Mouse (Mus musculus) adipocyte (in vitro differentiated cells): ENCODE results near the gene Irs1.

ENCODE experiments used
- DNase-seq: peaks from one replicate; pipeline ENCODE4 v3.0.0-alpha.2; 2016; ENCODE audit warnings: low spot score

The Irs1 gene

DNA sequence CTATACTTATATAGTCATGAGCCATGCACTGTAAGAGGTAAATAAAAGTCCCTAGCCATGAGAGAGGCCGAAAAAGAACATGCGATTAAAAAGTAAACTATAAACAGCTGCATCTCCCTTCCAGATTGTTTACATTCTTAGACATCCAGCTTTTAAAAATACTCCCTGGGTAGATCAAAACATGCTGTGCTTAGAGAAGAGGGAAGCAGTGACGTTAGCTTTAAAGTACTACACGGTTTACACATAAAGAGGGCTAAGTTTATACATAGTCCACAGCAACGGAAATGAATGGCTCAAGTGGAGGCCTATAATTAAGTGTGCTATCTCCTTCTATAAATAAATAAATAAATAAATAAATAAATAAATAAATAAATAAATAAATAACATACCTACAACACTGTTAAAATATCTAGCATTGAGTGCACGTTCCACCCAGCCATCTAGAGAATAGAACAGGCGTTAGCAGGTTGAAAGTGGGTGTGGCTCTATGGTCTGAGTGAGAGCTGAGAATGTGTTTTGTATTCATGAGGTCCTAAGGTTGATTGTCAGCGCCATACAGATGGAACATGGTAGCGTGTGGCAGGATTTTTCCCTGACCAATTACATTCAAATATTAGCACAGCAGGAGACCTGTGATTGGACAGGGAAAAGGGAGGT is 37.3 kb downstream of the Irs1 start:
- DNase-seq: no peak

DNA sequence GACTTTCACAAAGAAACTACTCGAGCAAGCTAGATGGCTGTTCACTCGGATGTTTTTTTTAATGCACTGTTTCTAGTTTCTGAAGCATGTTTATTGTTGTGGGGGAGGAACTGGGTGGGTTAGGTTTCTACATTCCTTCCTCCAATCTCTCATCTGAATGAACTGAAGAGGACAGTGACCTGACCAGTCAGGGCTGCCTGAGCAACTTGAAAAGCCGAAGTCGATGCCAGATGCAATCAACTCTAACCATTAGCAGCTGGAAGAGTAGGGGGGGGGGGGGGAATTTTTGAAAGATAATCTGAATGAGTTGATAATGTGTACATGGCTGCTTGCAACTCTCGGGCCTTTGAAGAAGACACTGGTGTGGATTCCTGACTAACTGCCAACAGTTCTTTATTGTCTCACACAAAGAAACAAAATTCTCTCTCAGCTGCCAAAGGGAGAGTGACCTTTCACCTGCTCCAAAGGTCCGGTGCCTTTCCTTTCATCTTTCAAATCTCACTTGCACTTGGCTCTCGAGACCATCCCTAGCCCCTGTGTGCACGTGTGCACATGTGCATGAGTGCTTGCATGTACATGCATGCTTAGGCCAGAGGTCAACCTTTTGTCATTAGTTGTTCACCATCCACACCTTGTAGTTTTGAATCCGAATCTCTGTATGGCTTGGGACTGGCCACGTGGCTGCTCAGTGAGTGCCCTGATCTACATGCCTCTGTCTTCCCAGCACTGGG is 43.8 kb downstream of the Irs1 start:
- no peak for DNase-seq

DNA sequence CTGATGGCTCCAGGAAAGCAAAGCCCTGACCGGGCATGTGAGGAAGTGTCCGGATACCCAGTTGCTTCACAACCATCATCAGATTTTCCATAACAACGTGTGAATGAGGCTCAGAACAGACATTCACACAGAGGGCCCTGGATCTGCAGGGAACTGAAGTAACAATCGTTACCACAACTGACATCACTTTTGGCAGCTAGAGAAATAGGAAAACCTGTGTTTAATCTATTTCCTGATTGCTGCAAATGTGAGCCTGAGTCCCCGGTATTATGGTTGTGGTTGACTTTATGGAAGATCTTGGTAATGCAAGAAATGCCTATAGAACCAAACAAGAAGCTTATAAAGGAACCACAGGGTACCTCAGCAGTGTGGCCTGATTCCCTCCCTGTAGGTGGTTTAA is 46.2 kb downstream of the Irs1 start:
- no peak for DNase-seq

DNA sequence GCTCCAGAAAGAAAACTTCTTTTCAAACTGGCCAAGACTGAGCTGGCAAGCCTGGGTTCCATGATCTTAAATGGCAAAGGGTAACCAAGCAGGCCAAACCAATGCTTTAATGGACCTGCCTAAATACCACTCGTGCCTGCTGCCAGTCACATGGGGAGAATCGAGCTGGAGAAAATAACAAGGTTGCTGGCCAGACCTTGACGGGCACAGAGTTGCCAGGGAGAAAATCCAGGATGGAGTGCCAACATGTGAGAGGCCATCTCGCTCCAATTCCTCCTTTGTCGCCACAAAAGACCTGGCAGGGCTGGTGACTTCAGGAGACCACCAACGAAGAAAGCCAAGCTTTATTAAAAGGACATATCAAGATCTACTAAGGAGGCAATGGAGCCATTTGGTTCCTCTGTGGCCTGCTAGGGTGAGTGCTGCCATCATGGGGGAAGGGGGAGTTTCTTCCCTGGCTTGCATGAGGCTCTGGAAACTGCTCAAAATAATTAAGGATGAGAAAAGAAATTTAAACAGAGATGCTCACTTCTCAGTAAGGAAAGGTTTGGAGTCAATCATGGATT is 47.9 kb downstream of the Irs1 start:
- DNase-seq: peak; percentile 42

GRCm38 (mm10) chr1:82239409-82240201 is 51.6 kb downstream of the Irs1 start:
- no peak for DNase-seq

DNA sequence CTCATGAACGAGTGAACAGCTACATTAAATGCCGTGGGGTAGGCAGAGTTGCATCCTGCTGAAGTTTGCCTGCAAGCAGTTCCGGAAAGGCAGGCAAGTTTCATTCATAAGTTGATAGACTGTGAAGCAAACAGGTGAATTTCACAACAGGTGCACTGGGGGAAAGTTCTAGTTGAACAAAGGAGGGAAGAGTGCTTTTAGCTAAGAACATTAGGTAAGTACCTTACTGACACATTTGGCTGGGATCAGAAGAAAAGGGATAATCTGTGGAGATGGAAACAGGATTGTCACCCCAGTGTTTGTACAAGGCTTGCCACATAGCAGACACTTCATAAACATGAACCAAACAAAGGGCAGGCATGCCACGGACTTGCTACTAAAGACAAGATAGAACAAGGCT is 53.0 kb downstream of the Irs1 start:
- no peak for DNase-seq

DNA sequence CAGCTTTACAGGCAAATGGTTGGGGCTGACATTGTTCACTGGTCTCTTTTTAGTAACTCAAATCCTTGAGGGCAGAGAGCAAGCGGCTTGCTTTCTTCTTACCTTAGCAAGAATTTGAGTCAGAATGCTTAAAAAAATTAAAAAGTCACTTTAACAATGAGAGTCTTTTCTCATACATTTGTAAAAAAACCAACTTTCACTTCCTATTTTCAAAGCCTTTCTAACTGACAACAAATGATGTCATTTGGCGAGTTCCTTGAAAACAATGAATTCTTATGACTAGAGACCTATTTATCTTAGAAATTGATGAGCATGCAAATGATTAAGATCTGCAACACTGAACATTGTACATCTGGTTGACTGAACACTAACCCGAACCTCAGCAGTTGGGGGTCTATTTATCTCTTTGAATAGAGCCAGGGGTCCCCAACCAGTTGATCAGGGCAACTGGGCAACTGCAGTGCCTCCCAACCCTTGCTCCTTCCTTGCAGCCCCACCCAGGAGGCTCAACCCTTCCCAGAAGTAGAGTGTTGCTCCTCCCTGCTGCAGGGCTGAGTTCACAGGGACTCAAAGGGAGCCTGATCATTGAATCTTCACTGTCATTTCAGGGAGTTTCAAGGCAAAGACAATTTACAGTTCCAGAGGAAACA is 55.6 kb downstream of the Irs1 start:
- no peak for DNase-seq

- no peak for DNase-seq
These were observed 56.6 kb downstream of the Irs1 start for GRCm38 (mm10) chr1:82234616-82235015.

GRCm38 (mm10) chr1:82232812-82233211 is 58.4 kb downstream of the Irs1 start, which contains the start of gene Gm9747:
TSS of gene Gm9747 (plus strand) at chr1:82233112.
- DNase-seq: no peak

DNA sequence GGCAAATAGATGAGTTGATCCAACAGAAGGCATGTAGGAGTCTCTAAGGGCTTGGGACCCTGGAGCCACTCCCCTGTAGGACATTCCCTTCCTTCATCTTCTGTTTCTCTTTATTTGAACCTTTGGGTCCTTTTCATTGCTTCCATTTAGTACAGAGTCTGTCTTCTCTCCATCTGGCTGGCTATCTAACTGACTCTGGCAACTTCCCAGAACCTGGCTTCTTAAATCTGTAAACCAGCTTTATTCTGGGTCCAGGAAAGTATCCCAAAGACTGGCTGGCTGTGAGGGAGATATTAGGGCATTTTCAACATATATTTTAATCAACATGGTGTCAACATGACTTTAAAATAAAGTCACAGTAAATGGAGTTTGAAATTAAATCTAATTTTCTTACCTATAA is 62.4 kb downstream of the Irs1 start:
- no peak for DNase-seq

DNA sequence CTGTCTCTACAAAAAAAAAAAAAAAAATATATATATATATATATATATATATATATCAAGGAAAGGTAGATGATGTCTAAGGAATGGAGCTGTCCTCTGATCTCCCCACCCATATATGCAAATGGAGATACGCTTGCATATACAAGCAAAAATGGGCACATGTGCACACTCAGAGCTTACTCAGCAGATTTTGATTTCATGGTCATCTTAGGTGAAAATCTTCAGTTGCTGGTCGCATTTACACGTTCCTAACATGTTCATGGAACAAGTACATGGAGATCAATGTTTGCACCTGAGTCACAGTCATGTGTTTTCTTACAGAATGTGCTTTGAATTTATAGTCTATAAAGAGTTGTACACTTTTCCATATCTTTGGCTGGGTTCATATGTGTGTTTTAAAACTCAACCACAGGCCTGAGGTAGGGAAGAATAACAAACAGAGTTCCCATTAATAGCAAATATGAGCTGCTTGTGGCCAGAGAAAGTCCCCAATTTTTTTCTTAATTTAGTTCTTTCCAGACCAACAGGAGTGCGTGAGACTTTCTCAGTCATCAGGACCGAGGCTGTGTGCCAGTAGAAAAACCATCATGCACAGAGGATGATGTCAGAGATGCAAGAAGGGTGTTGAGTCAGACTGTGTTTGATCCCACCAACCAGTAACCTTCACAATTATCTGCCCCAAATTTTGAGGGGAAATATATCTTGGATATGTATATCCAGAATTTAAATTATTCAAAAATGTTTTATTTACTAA is 68.0 kb downstream of the Irs1 start:
- DNase-seq: no peak

DNA sequence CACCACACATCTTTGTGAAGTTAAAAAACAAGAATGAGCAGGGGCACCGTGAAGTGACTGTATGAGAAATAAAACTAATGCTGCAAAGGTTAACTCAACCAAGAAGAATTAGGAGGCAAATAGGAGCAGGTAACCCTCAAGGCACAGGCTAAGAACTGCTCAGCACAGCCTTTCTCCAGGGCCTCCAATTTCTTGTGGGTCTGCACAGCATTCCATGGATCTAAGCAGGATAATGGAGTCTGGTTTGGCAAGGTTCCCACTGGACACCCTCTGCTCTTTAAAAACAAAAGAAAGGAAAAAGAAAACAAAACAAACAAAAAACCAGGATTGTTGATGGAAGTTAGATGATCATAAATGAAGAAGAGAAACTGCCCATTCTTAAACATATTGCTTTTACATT is 69.8 kb downstream of the Irs1 start:
- no peak for DNase-seq

DNA sequence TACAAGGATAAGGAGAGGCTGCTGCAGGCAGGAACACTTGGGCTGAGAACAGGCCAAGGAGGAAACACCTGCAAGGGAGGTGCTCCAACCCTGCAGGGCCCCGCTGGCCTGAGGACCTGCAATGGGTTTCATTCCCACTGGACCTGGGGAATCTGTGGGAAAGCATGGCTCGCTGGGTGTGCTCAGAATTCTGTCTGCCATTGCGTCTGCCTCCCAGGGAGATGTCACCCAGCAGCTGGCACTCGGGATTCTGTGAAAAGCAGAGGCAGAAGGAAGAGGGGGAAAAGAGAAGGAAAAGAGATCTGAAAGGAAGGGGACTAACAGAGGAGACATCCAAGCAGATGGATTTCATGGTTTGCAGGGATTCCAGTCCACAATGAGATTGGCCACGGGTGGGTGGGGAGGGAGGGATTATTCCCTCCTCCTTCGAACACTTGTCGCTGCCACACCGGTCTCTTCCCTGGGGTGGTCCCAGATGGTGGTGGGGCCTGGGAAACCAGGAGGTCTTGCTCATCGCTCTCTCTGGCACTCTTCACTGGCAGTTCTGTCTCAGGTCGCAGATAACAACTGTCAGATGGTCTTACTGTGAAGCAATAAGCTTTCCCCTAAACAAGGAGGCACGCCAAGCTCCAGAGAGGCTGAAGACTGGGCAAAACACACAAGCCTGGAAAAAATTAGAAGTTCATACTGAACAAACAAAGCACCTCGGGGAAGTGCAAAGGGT is 70.4 kb downstream of the Irs1 start:
- DNase-seq: no peak

GRCm38 (mm10) chr1:82207511-82207910 is 83.7 kb downstream of the Irs1 start:
- no peak for DNase-seq

DNA sequence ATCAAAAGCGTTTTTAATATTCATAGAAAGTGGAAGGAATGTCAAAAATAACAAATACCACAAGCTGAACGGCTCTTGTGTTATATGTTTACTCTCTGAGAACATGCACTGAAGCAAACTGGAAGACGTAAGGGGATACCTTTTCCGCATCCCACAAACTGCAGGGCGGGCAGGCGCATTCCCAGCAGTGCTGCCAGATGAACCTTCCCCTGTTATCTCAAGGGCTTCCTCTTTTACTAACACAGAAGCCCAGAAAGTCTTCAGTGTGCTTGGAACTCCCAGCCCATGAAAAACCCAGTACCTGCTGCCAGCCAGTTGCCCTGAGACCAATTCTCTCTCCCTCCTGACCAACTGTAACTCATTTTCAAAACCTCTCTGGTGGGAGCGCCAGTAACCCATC is 90.6 kb downstream of the Irs1 start:
- no peak for DNase-seq

DNA sequence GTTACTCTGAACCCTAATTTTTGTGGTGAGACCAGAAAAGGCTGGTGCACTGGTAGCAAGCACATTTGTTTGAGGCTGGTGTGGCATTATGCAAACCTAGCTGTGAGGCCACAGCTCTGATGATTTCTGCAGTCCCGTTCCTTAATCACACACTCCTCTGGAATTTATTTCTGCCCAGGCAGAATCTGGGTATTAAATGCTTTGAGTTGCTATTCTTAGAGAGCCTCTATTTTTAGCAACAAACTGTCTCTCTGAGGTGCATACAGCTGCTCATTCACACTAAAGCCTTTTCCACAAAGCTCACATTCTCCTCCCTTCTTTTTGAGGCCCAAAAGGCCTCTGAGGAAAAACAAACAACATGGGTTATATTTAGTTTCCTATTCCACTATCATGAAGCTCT is 91.3 kb downstream of the Irs1 start:
- DNase-seq: peak; percentile 55

DNA sequence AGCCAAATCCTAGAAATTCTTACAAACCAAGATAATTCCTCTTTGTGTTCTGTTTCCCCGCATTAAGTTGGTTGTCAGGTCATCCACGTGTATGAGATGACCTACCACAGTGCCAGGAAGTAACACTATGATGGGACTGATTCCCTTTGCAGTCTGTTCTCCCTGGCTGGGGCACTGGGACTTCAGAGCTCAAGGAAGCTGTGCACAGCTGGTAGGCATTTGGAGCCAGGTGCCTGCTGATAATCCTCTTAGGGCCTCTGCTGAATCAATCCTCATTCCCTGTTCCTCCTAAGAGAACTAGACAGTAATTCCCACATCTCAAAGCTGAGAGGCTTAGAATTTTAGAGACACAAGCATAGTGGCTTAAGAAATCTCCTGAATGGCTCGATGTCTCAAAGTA is 99.6 kb downstream of the Irs1 start:
- no peak for DNase-seq

DNA sequence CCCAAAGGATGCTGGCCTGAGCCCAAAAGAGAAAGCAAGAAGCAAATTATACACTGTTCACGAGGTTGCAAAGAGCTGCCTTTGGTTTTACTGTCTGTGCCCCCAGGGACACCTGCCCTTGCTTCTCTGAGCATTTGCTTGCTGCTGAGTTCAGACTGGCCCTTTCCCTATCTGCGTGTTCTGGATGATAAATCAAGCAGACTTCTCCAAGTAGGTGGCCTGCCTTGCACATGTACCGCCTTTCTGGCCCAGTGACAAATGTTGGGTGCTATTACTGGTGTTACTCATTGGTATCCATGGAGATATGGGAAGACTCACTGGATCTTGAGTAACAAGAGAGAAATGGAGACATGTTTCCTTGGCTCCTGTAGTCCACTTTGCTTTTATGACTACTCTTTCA is 101.7 kb downstream of the Irs1 start:
- peak; percentile 96 for DNase-seq

DNA sequence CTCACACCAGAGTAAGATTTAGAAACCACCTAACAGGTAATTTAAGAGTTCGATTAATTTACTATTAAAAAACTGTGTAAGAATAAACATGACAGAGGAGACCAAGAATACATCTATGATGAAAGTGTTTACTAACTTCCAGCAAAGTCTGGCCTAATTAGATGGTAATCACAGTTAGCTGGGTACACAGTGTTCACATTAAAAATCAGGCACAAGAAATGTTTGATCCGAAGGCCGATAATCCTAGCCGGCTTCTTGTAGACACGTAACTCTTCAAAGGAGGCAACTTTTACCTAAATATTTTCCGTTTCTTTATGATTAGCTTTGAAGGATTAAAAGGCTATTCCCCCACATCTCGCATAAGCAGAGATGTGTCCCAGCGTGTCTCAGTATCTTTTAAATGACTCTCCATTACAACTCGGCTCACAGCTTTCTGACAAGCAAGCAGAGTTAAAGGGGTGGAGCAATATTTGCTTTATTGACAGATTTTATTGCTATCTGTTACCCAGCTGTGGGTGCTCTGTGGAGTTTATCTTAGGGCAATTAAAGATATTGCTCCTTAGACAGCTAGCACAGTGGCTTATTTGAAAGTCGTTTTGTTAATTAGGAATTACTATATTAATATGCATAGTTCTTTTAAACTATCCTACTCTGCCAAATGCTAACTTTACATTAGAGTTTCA is 102.5 kb downstream of the Irs1 start:
- no peak for DNase-seq

- DNase-seq: peak; percentile 83
These were observed 107.2 kb downstream of the Irs1 start for GRCm38 (mm10) chr1:82183913-82184442.
